Mouse (Mus musculus): ENCODE measurements at regions not wholly inside any gene's neighbourhood (a gene's known extent, or its start where the extent isn't known, plus 50 kb on each side); places are given as distances from the start of the nearest gene placed in this dataset.

DNA sequence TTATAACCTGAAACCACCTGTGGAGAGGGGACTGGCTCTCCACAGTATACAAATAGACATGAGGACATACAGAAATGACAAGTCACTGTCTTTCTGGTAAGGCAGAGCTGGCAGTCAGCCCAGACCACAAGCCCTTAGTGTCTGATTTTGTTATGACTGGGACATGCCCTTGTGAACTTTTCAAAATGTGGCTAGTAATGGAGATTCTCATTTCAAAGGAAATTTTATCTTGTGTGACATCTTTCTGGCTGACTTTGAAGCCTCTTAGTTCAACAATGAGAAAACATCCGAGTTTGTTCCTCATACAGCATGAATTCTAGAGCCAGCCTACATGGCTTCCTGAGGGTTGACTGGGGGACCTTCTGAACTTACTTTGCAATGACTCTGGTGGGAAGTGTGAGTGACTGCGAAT lies 173.8 kb upstream of the Rnaseh2b start:
- no peak for TF ChIP-seq CTCF (IDR thresholded peaks at IDR 0.05; ENCODE audit: low read depth)
- Histone ChIP-seq H3K9ac (replicated peaks; ENCODE audit: low read length) (no peak overlapping the region), H3K4me2 (ENCODE audit: low read depth, low read length) (no peak overlapping the region), H3K4me1 (ENCODE audit: insufficient read depth, low read length) (no peaks in the 10 kb centered on the region), H3K36me3 (ENCODE audit: insufficient read depth, low read length) (no peaks in the 10 kb centered on the region), H3K27me3 (ENCODE audit: insufficient read depth, low read length) (no peaks in the 10 kb centered on the region), H3K9me3 (ENCODE audit: low read length) (no peaks in the 10 kb centered on the region), H3K27ac (no peak overlapping the region), H3K4me3 (ENCODE audit: low read length) (no peak overlapping the region)
- peak; percentile 7 for DNase-seq (ENCODE audit: low spot score)
- 43% methylated on average over 2 of the region's 2 CpGs for WGBS
- ATAC-seq, result no peak

DNA sequence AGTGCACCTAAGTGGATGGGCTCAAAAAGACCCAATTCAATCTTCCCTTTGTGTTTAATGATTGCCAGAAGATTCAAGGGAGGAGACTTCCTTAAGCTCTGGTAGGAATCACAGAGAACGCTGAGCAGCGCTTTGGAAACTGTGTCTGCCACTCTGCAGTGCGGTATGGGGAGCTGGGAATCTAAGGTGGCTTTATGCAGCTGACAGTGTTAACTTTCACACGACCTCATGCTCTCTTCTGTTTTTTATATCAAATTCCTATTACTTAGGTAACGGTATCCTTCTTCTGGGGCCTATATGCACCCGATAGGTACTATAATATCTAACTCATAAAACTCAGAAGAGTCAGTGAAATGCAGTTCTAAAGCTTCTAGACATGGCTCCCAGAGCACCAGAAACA lies 163.5 kb upstream of the Rnaseh2b start:
- Histone ChIP-seq H3K9me3 (ENCODE audit: low read length) (no peaks in the 10 kb centered on the region), H3K4me2 (ENCODE audit: low read depth, low read length) (no peak overlapping the region), H3K27ac (no peak overlapping the region), H3K36me3 (ENCODE audit: insufficient read depth, low read length) (no peaks in the 10 kb centered on the region), H3K27me3 (ENCODE audit: insufficient read depth, low read length) (no peaks in the 10 kb centered on the region), H3K9ac (replicated peaks; ENCODE audit: low read length) (no peak overlapping the region), H3K4me1 (ENCODE audit: insufficient read depth, low read length) (no peaks in the 10 kb centered on the region), H3K4me3 (ENCODE audit: low read length) (no peak overlapping the region)
- 84% methylated on average over 6 of the region's 6 CpGs for WGBS
- no peak for TF ChIP-seq CTCF (IDR thresholded peaks at IDR 0.05; ENCODE audit: low read depth)
- no peak for DNase-seq (ENCODE audit: low spot score)
- no peak for ATAC-seq

DNA sequence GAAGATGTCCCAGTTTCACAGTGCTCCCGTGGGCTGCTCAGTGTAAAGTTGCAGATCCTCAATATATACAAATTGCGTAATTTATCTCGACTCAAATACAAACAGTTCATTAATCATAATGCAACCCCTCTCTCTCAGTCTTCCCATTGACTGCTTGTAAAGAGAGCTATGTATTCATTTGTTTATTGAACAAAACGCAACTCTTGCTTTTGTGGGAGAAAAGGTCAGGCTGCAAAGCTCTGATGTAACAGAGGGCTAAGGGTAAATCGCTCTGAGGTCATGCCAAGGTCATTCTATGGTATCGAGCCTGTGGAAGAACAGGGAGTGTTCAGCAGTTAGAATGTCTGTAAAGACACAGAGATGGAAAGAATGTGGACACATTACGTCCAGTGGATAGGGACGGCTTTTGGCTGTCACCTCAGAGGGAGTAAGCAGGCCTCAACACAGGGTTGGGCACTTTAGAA lies 160.0 kb upstream of the Rnaseh2b start:
- Histone ChIP-seq H3K27me3 (ENCODE audit: insufficient read depth, low read length) (no peaks in the 10 kb centered on the region), H3K4me2 (ENCODE audit: low read depth, low read length) (no peak overlapping the region), H3K9ac (replicated peaks; ENCODE audit: low read length) (no peak overlapping the region), H3K27ac (no peak overlapping the region), H3K9me3 (ENCODE audit: low read length) (peaks cover 6% of the 10 kb centered on the region; the same call in 1 of the 2 replicates), H3K36me3 (ENCODE audit: insufficient read depth, low read length) (no peaks in the 10 kb centered on the region), H3K4me1 (ENCODE audit: insufficient read depth, low read length) (no peaks in the 10 kb centered on the region), H3K4me3 (ENCODE audit: low read length) (no peak overlapping the region)
- 71% methylated on average over 8 of the region's 8 CpGs for WGBS
- ATAC-seq, result no peak
- TF ChIP-seq CTCF (IDR thresholded peaks at IDR 0.05; ENCODE audit: low read depth), result no peak
- no peak for DNase-seq (ENCODE audit: low spot score)

DNA sequence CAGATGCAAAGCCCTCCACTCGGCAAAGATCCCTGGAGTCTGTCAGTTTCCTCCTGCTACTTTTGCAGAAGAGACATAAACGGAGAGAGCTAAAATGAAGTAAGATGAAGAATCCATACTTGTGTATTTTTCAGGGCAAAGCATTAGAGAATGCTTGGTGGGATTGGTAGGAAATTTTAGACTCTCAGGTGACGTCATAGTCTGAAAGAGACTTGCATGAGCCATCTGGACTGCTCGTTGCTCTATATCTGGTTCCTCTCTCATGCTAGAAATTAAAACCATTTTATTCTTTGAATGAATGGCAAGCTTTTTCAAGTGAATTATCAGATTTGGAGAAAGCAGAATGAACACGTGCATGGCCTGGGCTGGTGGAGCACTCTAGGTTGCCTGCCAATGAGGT lies 154.4 kb upstream of the Rnaseh2b start:
- H3K36me3 ChIP-seq (ENCODE audit: insufficient read depth, low read length), result no peaks in the 10 kb centered on the region
- no peak overlapping the region for H3K4me2 ChIP-seq (ENCODE audit: low read depth, low read length)
- H3K9me3 ChIP-seq (ENCODE audit: low read length), result peaks cover 6% of the 10 kb centered on the region; the same call in 1 of the 2 replicates
- no peaks in the 10 kb centered on the region for H3K27me3 ChIP-seq (ENCODE audit: insufficient read depth, low read length)
- ATAC-seq, result no peak
- H3K4me3 ChIP-seq (ENCODE audit: low read length), result no peak overlapping the region
- no peak for TF ChIP-seq CTCF (IDR thresholded peaks at IDR 0.05; ENCODE audit: low read depth)
- no peak for DNase-seq (ENCODE audit: low spot score)
- H3K4me1 ChIP-seq (ENCODE audit: insufficient read depth, low read length), result no peaks in the 10 kb centered on the region
- WGBS, result 80% methylated on average over 5 of the region's 5 CpGs
- H3K27ac ChIP-seq, result no peak overlapping the region
- no peak overlapping the region for H3K9ac ChIP-seq (replicated peaks; ENCODE audit: low read length)

DNA sequence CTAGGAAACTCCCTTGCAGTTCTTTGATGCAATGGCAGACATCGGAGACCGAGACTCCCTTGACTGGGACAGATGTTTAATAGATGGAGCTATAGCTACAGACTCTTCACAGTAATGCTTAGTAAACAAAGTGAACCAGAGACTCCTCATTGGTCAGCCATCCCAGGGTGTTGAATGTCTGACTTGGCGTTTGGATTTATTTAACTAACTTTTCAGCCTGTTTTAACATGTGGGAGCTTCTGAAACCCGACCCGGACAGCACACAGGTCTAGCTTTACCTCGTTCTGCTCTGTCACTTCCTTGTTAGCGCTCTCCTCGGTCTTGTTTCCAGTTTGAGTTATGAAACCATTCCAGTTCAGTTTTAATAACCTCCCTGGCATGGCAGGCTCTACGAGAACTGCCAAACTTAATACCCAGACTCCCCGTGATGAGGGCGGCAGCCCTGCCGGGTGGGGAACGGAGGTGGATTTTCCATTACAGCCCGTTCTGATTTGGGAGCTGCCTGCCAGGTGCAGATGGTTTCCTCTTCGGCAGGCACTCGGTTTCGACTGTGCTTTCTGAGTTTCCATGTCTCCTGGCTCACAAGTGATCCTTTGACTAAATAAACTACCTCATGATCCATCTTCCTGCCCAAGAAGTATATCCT lies 147.9 kb upstream of the Rnaseh2b start:
- DNase-seq (ENCODE audit: low spot score) (no peak), ATAC-seq (no peak)
- no peaks in the 10 kb centered on the region for H3K27me3 ChIP-seq (ENCODE audit: insufficient read depth, low read length)
- no peak overlapping the region for H3K27ac ChIP-seq
- no peak overlapping the region for H3K4me3 ChIP-seq (ENCODE audit: low read length)
- 78% methylated on average over 17 of the region's 17 CpGs for WGBS
- H3K9me3 ChIP-seq (ENCODE audit: low read length), result no peaks in the 10 kb centered on the region
- no peak overlapping the region for H3K9ac ChIP-seq (replicated peaks; ENCODE audit: low read length)
- no peaks in the 10 kb centered on the region for H3K36me3 ChIP-seq (ENCODE audit: insufficient read depth, low read length)
- TF ChIP-seq CTCF (IDR thresholded peaks at IDR 0.05; ENCODE audit: low read depth), result no peak
- no peaks in the 10 kb centered on the region for H3K4me1 ChIP-seq (ENCODE audit: insufficient read depth, low read length)
- no peak overlapping the region for H3K4me2 ChIP-seq (ENCODE audit: low read depth, low read length)

DNA sequence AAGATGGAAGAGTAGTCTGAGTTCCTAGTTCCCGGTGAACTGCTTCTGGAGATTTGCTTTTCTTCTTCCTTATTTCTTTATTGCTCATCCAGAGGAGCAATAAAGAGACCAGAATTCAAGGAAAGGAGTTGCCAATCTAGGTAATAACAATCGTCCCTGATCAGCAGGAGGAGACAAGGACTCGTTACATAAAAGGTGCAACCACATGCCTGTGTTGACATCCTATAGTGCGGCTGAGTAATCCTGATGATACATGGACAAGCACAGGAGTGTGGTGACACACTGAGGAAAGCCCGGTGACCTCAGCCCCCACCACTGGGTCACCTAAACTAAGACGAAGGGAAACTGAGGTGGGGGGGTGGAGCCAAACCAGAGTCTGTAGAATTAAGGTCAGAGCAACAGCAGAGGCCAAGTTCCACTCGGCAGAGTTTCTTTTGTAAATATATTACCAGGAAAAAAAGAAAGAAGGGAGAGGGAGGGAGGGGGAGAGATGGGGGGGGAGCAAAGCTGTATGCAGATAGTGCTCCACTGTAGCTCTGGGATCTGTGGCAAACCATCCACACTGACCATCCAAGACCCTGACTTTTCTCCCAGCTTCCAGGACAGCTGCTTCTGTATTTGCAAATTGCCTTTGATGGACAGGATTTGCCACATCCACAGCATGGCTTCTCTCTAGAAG lies 135.2 kb upstream of the Rnaseh2b start:
- Histone ChIP-seq H3K4me1 (ENCODE audit: insufficient read depth, low read length) (no peaks in the 10 kb centered on the region), H3K27me3 (ENCODE audit: insufficient read depth, low read length) (no peaks in the 10 kb centered on the region), H3K9ac (replicated peaks; ENCODE audit: low read length) (no peak overlapping the region), H3K4me3 (ENCODE audit: low read length) (no peak overlapping the region), H3K27ac (no peak overlapping the region), H3K9me3 (ENCODE audit: low read length) (no peaks in the 10 kb centered on the region), H3K4me2 (ENCODE audit: low read depth, low read length) (no peak overlapping the region), H3K36me3 (ENCODE audit: insufficient read depth, low read length) (no peaks in the 10 kb centered on the region)
- 79% methylated on average over 7 of the region's 7 CpGs for WGBS
- DNase-seq (ENCODE audit: low spot score) (no peak), ATAC-seq (no peak)
- no peak for TF ChIP-seq CTCF (IDR thresholded peaks at IDR 0.05; ENCODE audit: low read depth)

DNA sequence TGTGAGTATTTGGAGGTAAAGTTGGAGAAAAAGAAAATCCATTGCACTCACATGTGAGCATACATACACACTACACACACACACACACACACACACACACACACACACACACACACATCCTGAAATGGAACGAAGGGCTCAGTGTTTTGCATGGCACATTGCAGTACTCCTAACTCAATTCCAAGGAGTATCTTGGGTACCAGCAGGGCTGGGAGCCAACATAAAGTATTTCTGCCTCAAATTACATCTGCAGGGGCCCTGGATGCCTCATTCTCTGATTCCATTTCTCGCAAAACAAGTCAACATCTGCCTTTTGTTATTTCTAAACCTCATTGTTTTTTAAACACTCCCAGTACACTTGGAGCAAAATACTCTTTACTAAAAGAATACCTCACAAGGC lies 132.7 kb upstream of the Rnaseh2b start:
- H3K4me1 ChIP-seq (ENCODE audit: insufficient read depth, low read length), result no peaks in the 10 kb centered on the region

More for the DNA sequence above, 132.7 kb upstream of the Rnaseh2b start:
- ATAC-seq (no peak), DNase-seq (ENCODE audit: low spot score) (no peak)
- TF ChIP-seq CTCF (IDR thresholded peaks at IDR 0.05; ENCODE audit: low read depth), result no peak
- no peaks in the 10 kb centered on the region for H3K9me3 ChIP-seq (ENCODE audit: low read length)
- H3K36me3 ChIP-seq (ENCODE audit: insufficient read depth, low read length), result no peaks in the 10 kb centered on the region
- H3K4me2 ChIP-seq (ENCODE audit: low read depth, low read length), result no peak overlapping the region
- H3K27me3 ChIP-seq (ENCODE audit: insufficient read depth, low read length), result no peaks in the 10 kb centered on the region
- H3K27ac ChIP-seq, result no peak overlapping the region
- H3K4me3 ChIP-seq (ENCODE audit: low read length), result no peak overlapping the region
- H3K9ac ChIP-seq (replicated peaks; ENCODE audit: low read length), result no peak overlapping the region
- WGBS, result 71% methylated on average over 2 of the region's 2 CpGs
